Mouse (Mus musculus): ENCODE results near the gene Mtfp1. TPM values are rescaled to one million over a fixed set of nuclear protein-coding genes. Genes with fewer than 3 reads are reported as not detected.

Gene Mtfp1
- polyA plus RNA-seq, 1 experiment from 2014 or later = 5.4 TPM

- Histone ChIP-seq H3K27me3 (no peaks in the 10 kb centered on the region), H3K4me2 (peak overlapping the region; percentile 89), H3K36me3 (peaks cover 4% of the 10 kb centered on the region; the same call in 1 of the 2 replicates), H3K9me3 (no peaks in the 10 kb centered on the region), H3K9ac (peak overlapping the region; percentile 90), H3K4me3 (peak overlapping the region; percentile 52), H3K27ac (replicated peaks) (peak overlapping the region; percentile 92), H3K4me1 (replicated peaks) (peaks cover 36% of the 10 kb centered on the region)
- 3% methylated on average over 45 of the region's 45 CpGs for WGBS
- peak; percentile 95 for ATAC-seq (ENCODE audit: low read depth)
Observed at GRCm38 (mm10) chr11:4096054-4096984, 1.1 kb upstream of the Mtfp1 start.

GRCm38 (mm10) chr11:4094378-4095170 is 671 bp downstream of the Mtfp1 start:
- Histone ChIP-seq H3K9ac (peak overlapping the region; percentile 64), H3K4me1 (replicated peaks) (peaks cover 36% of the 10 kb centered on the region), H3K4me3 (peak overlapping the region; percentile 52), H3K9me3 (0 out of 2 replicates have a peak, but pooled peaks cover 6% of the 10 kb centered on the region), H3K27me3 (no peaks in the 10 kb centered on the region), H3K4me2 (peak overlapping the region; percentile 89), H3K27ac (replicated peaks) (peak overlapping the region; percentile 76), H3K36me3 (peaks cover 12% of the 10 kb centered on the region; the same call in 1 of the 2 replicates)
- 5% methylated on average over 24 of the region's 24 CpGs for WGBS
- no peak for ATAC-seq (ENCODE audit: low read depth)

- H3K27ac ChIP-seq (replicated peaks) = no peak overlapping the region
- H3K27me3 ChIP-seq = no peaks in the 10 kb centered on the region
- H3K4me3 ChIP-seq = no peak overlapping the region; the same call in 1 of the 2 replicates
- 0 out of 2 replicates have a peak, but pooled peaks cover 6% of the 10 kb centered on the region for H3K9me3 ChIP-seq
- peak overlapping the region; percentile 89; the same call in 1 of the 2 replicates for H3K4me2 ChIP-seq
- 0 out of 2 replicates have a peak overlapping the region, but pooled peaks have one; percentile 3 for H3K9ac ChIP-seq
- ATAC-seq (ENCODE audit: low read depth) = no peak
- H3K36me3 ChIP-seq = peaks cover 12% of the 10 kb centered on the region; the same call in 1 of the 2 replicates
- peaks cover 36% of the 10 kb centered on the region for H3K4me1 ChIP-seq (replicated peaks)
- 87% methylated on average over 18 of the region's 18 CpGs for WGBS
Observed at GRCm38 (mm10) chr11:4093459-4094377, 1.5 kb downstream of the Mtfp1 start.

- Histone ChIP-seq H3K27ac (replicated peaks) (peak overlapping the region; percentile 52), H3K27me3 (no peaks in the 10 kb centered on the region), H3K4me1 (replicated peaks) (peaks cover 10% of the 10 kb centered on the region; the same call in 1 of the 2 replicates), H3K4me3 (no peak overlapping the region), H3K9me3 (0 out of 2 replicates have a peak, but pooled peaks cover 6% of the 10 kb centered on the region), H3K9ac (no peak overlapping the region), H3K36me3 (peaks cover 12% of the 10 kb centered on the region; the same call in 1 of the 2 replicates), H3K4me2 (no peak overlapping the region)
- no peak for ATAC-seq (ENCODE audit: low read depth)
- 41% methylated on average over 2 of the region's 2 CpGs for WGBS
Observed at GRCm38 (mm10) chr11:4087267-4087666, 8.0 kb downstream of the Mtfp1 start.

GRCm38 (mm10) chr11:4086246-4086645 is 9.0 kb downstream of the Mtfp1 start:
- H3K4me3 ChIP-seq = no peak overlapping the region
- ATAC-seq (ENCODE audit: low read depth) = no peak
- WGBS = 43% methylated on average over 1 of the region's 1 CpGs

GRCm38 (mm10) chr11:4083316-4084078 is 11.7 kb downstream of the Mtfp1 start:
- H3K27me3 ChIP-seq = no peaks in the 10 kb centered on the region
- no peak overlapping the region for H3K27ac ChIP-seq (replicated peaks)
- H3K4me1 ChIP-seq (replicated peaks) = peaks cover 10% of the 10 kb centered on the region; the same call in 1 of the 2 replicates
- peak; percentile 50; the same call in 1 of the 2 replicates for ATAC-seq (ENCODE audit: low read depth)
- no peaks in the 10 kb centered on the region for H3K36me3 ChIP-seq
- no peak overlapping the region for H3K4me2 ChIP-seq
- no peak overlapping the region for H3K9ac ChIP-seq
- WGBS = 31% methylated on average over 5 of the region's 5 CpGs
- H3K9me3 ChIP-seq = no peaks in the 10 kb centered on the region
- H3K4me3 ChIP-seq = no peak overlapping the region

More at GRCm38 (mm10) chr11:4086246-4086645, 9.0 kb downstream of the Mtfp1 start:
- no peak overlapping the region for H3K27ac ChIP-seq (replicated peaks)
- no peak overlapping the region for H3K9ac ChIP-seq
- peaks cover 7% of the 10 kb centered on the region; the same call in 1 of the 2 replicates for H3K36me3 ChIP-seq
- H3K4me1 ChIP-seq (replicated peaks) = peaks cover 10% of the 10 kb centered on the region; the same call in 1 of the 2 replicates
- 0 out of 2 replicates have a peak, but pooled peaks cover 6% of the 10 kb centered on the region for H3K9me3 ChIP-seq
- H3K27me3 ChIP-seq = no peaks in the 10 kb centered on the region
- H3K4me2 ChIP-seq = no peak overlapping the region

GRCm38 (mm10) chr11:4080219-4080618 is 15.0 kb downstream of the Mtfp1 start:
- H3K27me3 ChIP-seq = 0 out of 2 replicates have a peak, but pooled peaks cover 6% of the 10 kb centered on the region
- H3K4me3 ChIP-seq = no peak overlapping the region
- no peaks in the 10 kb centered on the region for H3K9me3 ChIP-seq
- no peak overlapping the region for H3K9ac ChIP-seq
- H3K4me2 ChIP-seq = no peak overlapping the region
- WGBS = 18% methylated on average over 4 of the region's 4 CpGs
- no peaks in the 10 kb centered on the region for H3K36me3 ChIP-seq
- no peak for ATAC-seq (ENCODE audit: low read depth)
- no peaks in the 10 kb centered on the region for H3K4me1 ChIP-seq (replicated peaks)
- H3K27ac ChIP-seq (replicated peaks) = no peak overlapping the region

- no peak overlapping the region for H3K9ac ChIP-seq
- 81% methylated on average over 7 of the region's 7 CpGs for WGBS
- H3K36me3 ChIP-seq = no peaks in the 10 kb centered on the region
- no peak overlapping the region for H3K4me3 ChIP-seq
- H3K4me1 ChIP-seq (replicated peaks) = no peaks in the 10 kb centered on the region
- no peak for ATAC-seq (ENCODE audit: low read depth)
- H3K27me3 ChIP-seq = 0 out of 2 replicates have a peak, but pooled peaks cover 6% of the 10 kb centered on the region
- no peaks in the 10 kb centered on the region for H3K9me3 ChIP-seq
- no peak overlapping the region for H3K27ac ChIP-seq (replicated peaks)
- H3K4me2 ChIP-seq = no peak overlapping the region
Observed at GRCm38 (mm10) chr11:4078267-4078933, 16.8 kb downstream of the Mtfp1 start.

- 14% methylated on average over 8 of the region's 8 CpGs for WGBS
- Histone ChIP-seq H3K9ac (no peak overlapping the region), H3K27ac (replicated peaks) (no peak overlapping the region), H3K4me1 (replicated peaks) (no peaks in the 10 kb centered on the region), H3K9me3 (no peaks in the 10 kb centered on the region), H3K36me3 (no peaks in the 10 kb centered on the region), H3K4me2 (no peak overlapping the region), H3K4me3 (no peak overlapping the region), H3K27me3 (0 out of 2 replicates have a peak, but pooled peaks cover 6% of the 10 kb centered on the region)
- ATAC-seq (ENCODE audit: low read depth) = no peak
Observed at GRCm38 (mm10) chr11:4076633-4077032, 18.6 kb downstream of the Mtfp1 start.

GRCm38 (mm10) chr11:4069664-4070063 is 25.6 kb downstream of the Mtfp1 start:
- Histone ChIP-seq H3K36me3 (no peaks in the 10 kb centered on the region), H3K9me3 (no peaks in the 10 kb centered on the region), H3K27me3 (no peaks in the 10 kb centered on the region; the same call in 1 of the 2 replicates), H3K27ac (replicated peaks) (no peak overlapping the region), H3K4me2 (no peak overlapping the region), H3K9ac (no peak overlapping the region), H3K4me3 (no peak overlapping the region), H3K4me1 (replicated peaks) (no peaks in the 10 kb centered on the region)
- ATAC-seq (ENCODE audit: low read depth) = no peak
- WGBS = 81% methylated on average over 1 of the region's 1 CpGs
